11 mouse cellular contexts compared by ENCODE assay signal in the genomic region with DNA sequence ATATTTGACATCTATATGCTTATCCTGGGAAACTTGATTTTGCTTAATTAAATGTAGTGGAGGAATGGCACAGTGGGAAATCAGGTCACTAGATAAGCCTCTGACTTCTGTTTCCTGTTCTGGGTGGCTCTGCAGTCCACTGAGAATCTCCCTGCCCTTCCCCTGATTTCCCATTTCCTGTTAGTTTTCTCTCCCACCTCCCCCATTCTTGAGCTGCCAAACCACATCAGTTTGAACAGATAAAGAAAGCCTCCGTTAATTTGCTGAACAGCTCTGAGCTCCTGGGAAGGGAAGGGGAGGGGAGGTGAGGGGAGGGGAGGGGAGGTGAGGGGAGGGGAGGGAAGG. TPM values are rescaled to one million over a fixed set of nuclear protein-coding genes. Genes with fewer than 3 reads are reported as not detected.
DNase-seq lines count a peak whose midpoint lies in the region; ATAC-seq and TF ChIP-seq lines count a peak whose summit lies in the region.
"Had no signal": no experiment of that assay in that cellular context is flagged by ENCODE, and none has a peak within 500 bp of the region (broad histone marks: within the 10 kb centered on the region; RNA-seq: fewer than 3 reads in every experiment).

No protein-coding gene starts in this region.

- H3K9me3 ChIP-seq in liver, embryonic 11.5 days (ENCODE audit: control insufficient read depth, low read length), result no peaks in the 10 kb centered on the region
- H3K9me3 ChIP-seq in heart, embryonic 14.5 days (ENCODE audit: control insufficient read depth, low read length), result no peaks in the 10 kb centered on the region
- H3K9me3 ChIP-seq in liver, embryonic 15.5 days (replicated peaks), result no peaks in the 10 kb centered on the region
- no peaks in the 10 kb centered on the region for H3K9me3 ChIP-seq in stomach, postnatal 0 days (ENCODE audit: control insufficient read depth, low read length)
- H3K9me3 ChIP-seq: limb, embryonic 15.5 days had no signal

- H3K36me3 ChIP-seq in liver, embryonic 11.5 days (ENCODE audit: control insufficient read depth, insufficient read depth, low read length), result peaks cover 8% of the 10 kb centered on the region
- H3K36me3 ChIP-seq in heart, embryonic 14.5 days (ENCODE audit: control insufficient read depth, insufficient read depth, low read length), result peaks cover 43% of the 10 kb centered on the region
- H3K36me3 ChIP-seq in liver, embryonic 15.5 days (replicated peaks), result peaks cover 4% of the 10 kb centered on the region; the same call in 1 of the 2 replicates
- H3K36me3 ChIP-seq in stomach, postnatal 0 days (ENCODE audit: control insufficient read depth, insufficient read depth, low read length), result peaks cover 7% of the 10 kb centered on the region; the same call in 1 of the 2 replicates

- no peak overlapping the region for H3K4me2 ChIP-seq in liver, embryonic 11.5 days
- no peak overlapping the region for H3K4me2 ChIP-seq in heart, embryonic 14.5 days (ENCODE audit: low read length)
- no peak overlapping the region for H3K4me2 ChIP-seq in liver, embryonic 15.5 days
- H3K4me2 ChIP-seq in stomach, postnatal 0 days (replicated peaks; ENCODE audit: low read depth), result no peak overlapping the region
- H3K4me2 ChIP-seq: limb, embryonic 15.5 days had no signal

- H3K4me1 ChIP-seq in liver, embryonic 11.5 days (replicated peaks; ENCODE audit: control insufficient read depth, insufficient read depth, low read length), result peaks cover 27% of the 10 kb centered on the region
- peaks cover 35 to 44% of the 10 kb centered on the region in 2 experiments for H3K4me1 ChIP-seq in heart, embryonic 14.5 days (ENCODE audit: control insufficient read depth in 2 of 2, insufficient read depth in 2 of 2, low read length in 2 of 2)
- H3K4me1 ChIP-seq in liver, embryonic 15.5 days (replicated peaks), result peaks cover 30% of the 10 kb centered on the region
- H3K4me1 ChIP-seq in stomach, postnatal 0 days (replicated peaks; ENCODE audit: control insufficient read depth, insufficient read depth), result no peaks in the 10 kb centered on the region

- no peak for TF ChIP-seq EP300 in stomach, postnatal 0 days (optimal IDR thresholded peaks at IDR 0.05)

- H3K9ac ChIP-seq in liver, embryonic 11.5 days (ENCODE audit: low read depth, low read length), result no peak overlapping the region
- no peak overlapping the region for H3K9ac ChIP-seq in heart, embryonic 14.5 days (ENCODE audit: low read length)
- no peak overlapping the region for H3K9ac ChIP-seq in liver, embryonic 15.5 days
- H3K9ac ChIP-seq in stomach, postnatal 0 days (ENCODE audit: low read length), result no peak overlapping the region
- H3K9ac ChIP-seq: limb, embryonic 15.5 days had no signal

- no peak overlapping the region for H3K4me3 ChIP-seq in liver, embryonic 11.5 days (ENCODE audit: low read depth, low read length)
- H3K4me3 ChIP-seq in heart, embryonic 14.5 days (ENCODE audit: control insufficient read depth in 1 of 2, insufficient read depth in 1 of 2, low read depth in 1 of 2, low read length in 2 of 2), result no peak overlapping the region
- H3K4me3 ChIP-seq in liver, embryonic 15.5 days (replicated peaks), result no peak overlapping the region
- H3K4me3 ChIP-seq in stomach, postnatal 0 days (ENCODE audit: low read depth, low read length), result no peak overlapping the region
- H3K4me3 ChIP-seq: limb, embryonic 15.5 days had no signal

- no peak for DNase-seq in liver, embryonic 11.5 days (ENCODE audit: low spot score)
- DNase-seq in liver, result no peak
- DNase-seq in stomach, postnatal 0 days (ENCODE audit: low spot score), result no peak
- no peak for DNase-seq in adrenal gland, postnatal 36 days
- no peak for DNase-seq in urinary bladder, adult 18-20 months (ENCODE audit: low spot score in 2 of 2)
- DNase-seq: cerebellum, adult 8-10 months; right cerebral cortex, postnatal 4 days had no signal

- TF ChIP-seq CTCF in stomach, postnatal 0 days (IDR thresholded peaks at IDR 0.05; ENCODE audit: low read depth), result no peak

- no peak; the same call in 1 of the 2 replicates for ATAC-seq in liver, embryonic 11.5 days (replicated peaks; ENCODE audit: low FRiP score)
- peak; percentile 52 for ATAC-seq in heart, embryonic 14.5 days (ENCODE audit: insufficient number of reproducible peaks, insufficient read depth, low FRiP score, low read depth)
- 0 out of 2 replicates have a peak, but pooled peaks have one; percentile 21 for ATAC-seq in liver, embryonic 15.5 days (ENCODE audit: insufficient read depth)
- ATAC-seq in stomach, postnatal 0 days (ENCODE audit: low FRiP score, low TSS enrichment), result peak; percentile 45; the same call in 1 of the 2 replicates
- ATAC-seq in granulocyte monocyte progenitor cell, adult 5-6 weeks (replicated peaks; ENCODE audit: poor library complexity, severe bottlenecking), result no peak

- 0% methylated on average over 1 of the region's 1 CpGs for WGBS in liver, embryonic 11.5 days
- 0% methylated on average over 1 of the region's 1 CpGs for WGBS in heart, embryonic 14.5 days
- WGBS in liver, embryonic 15.5 days (ENCODE audit: insufficient replicate concordance), result 0% methylated on average over 1 of the region's 1 CpGs
- WGBS in stomach, postnatal 0 days, result 0% methylated on average over 1 of the region's 1 CpGs

- peak overlapping the region; percentile 29; the same call in 1 of the 2 replicates for H3K27ac ChIP-seq in liver, embryonic 11.5 days (ENCODE audit: low read depth, low read length)
- peak overlapping the region; percentile 55 to 81; a peak in 3 of 4 replicates for H3K27ac ChIP-seq in heart, embryonic 14.5 days (replicated peaks in 1 of 2; ENCODE audit: control insufficient read depth in 1 of 2, insufficient read depth in 1 of 2, low read depth in 2 of 2, low read length in 2 of 2)
- H3K27ac ChIP-seq in liver, embryonic 15.5 days (replicated peaks), result no peak overlapping the region
- no peak overlapping the region for H3K27ac ChIP-seq in stomach, postnatal 0 days (replicated peaks)

- H3K27me3 ChIP-seq in liver, embryonic 11.5 days (replicated peaks; ENCODE audit: control insufficient read depth, insufficient read depth, low read length), result no peaks in the 10 kb centered on the region
- H3K27me3 ChIP-seq in heart, embryonic 14.5 days (ENCODE audit: control insufficient read depth, insufficient read depth, low read length), result no peaks in the 10 kb centered on the region
- no peaks in the 10 kb centered on the region for H3K27me3 ChIP-seq in liver, embryonic 15.5 days
- H3K27me3 ChIP-seq in stomach, postnatal 0 days (ENCODE audit: control insufficient read depth, insufficient read depth, low read length), result no peaks in the 10 kb centered on the region
- H3K27me3 ChIP-seq: limb, embryonic 15.5 days had no signal

RNA-seq across cellular contexts. Expression of a gene that starts 51.8 kb away (rescaled TPM):
- 49.7 and 51.5 TPM in 2 replicates for polyA plus RNA-seq in liver, embryonic 11.5 days (2014; fragmentation: Nextera tagmentation; extraction: Ambion mirVana)
- 22.6 and 23.9 TPM in 2 replicates for polyA plus RNA-seq in heart, embryonic 14.5 days (2014; fragmentation: Nextera tagmentation; extraction: Ambion mirVana)
- polyA plus RNA-seq in liver, embryonic 15.5 days (2015; fragmentation: Nextera tagmentation; extraction: Ambion mirVana), result 25.2 and 30.2 TPM in 2 replicates
- 44.3 and 45.3 TPM in 2 replicates for polyA plus RNA-seq in stomach, postnatal 0 days (2015; fragmentation: Nextera tagmentation; extraction: Ambion mirVana)
- 10 to 100 TPM; 31.1 to 35.8 TPM for total RNA-seq in adrenal gland, postnatal 36 days (2021)
- 42.0 and 72.4 TPM in 2 replicates for total RNA-seq in granulocyte monocyte progenitor cell, adult 5-6 weeks (2014; fragmentation: Nextera tagmentation)
- total RNA-seq in granulocyte monocyte progenitor cell, adult 5-6 weeks (2017), result 30.2 and 50.2 TPM in 2 replicates

Comparison
In these comparisons a context has a peak if more than half of its experiments do, and no peak if none do; other contexts are left out.
1. ATAC-seq: peak in heart, embryonic 14.5 days (single experiment), liver, embryonic 15.5 days (single experiment) and stomach, postnatal 0 days (single experiment); none in liver, embryonic 11.5 days (single experiment) and granulocyte monocyte progenitor cell, adult 5-6 weeks (single experiment).
2. H3K27ac ChIP-seq: peak in liver, embryonic 11.5 days (single experiment) and heart, embryonic 14.5 days (2 of 2); none in liver, embryonic 15.5 days (single experiment) and stomach, postnatal 0 days (single experiment).